Mouse (Mus musculus) midbrain, postnatal 0 days (tissue): ENCODE measurements around the gene Megf11. TPM values are rescaled to one million over a fixed set of nuclear protein-coding genes. Genes with fewer than 3 reads are reported as not detected.

Source experiments
- ATAC-seq: fragments of 200-750 bp; cut with Nextera tagmentation; 2 replicates; pipeline ENCODE4 v1.8.0; 2017; ENCODE audit warnings: moderate number of reproducible peaks, mild to moderate bottlenecking, moderate TSS enrichment, moderate library complexity; ENCODE audit not compliant: low FRiP score
- DNase-seq: peaks from one replicate; pipeline ENCODE4 v3.0.0-alpha.2; 2015; ENCODE audit warnings: low spot score
- H3K27ac ChIP-seq: fragments of 300-500 bp; sonication (generic); 2 replicates; pipeline ENCODE4 v1.5.1; 2014; ENCODE audit warnings: low read depth, mild to moderate bottlenecking, low read length, mixed read lengths
- H3K27me3 ChIP-seq: fragments of 300-500 bp; sonication (generic); 2 replicates; pipeline ENCODE4 v1.6.1; 2014; ENCODE audit warnings: low read length, control low read depth, mixed read lengths; ENCODE audit not compliant: insufficient read depth
- H3K36me3 ChIP-seq: fragments of 300-500 bp; sonication (generic); 2 replicates; pipeline ENCODE4 v1.6.1; 2014; ENCODE audit warnings: low read length, control low read depth, mixed read lengths; ENCODE audit not compliant: insufficient read depth
- H3K4me1 ChIP-seq: fragments of 300-500 bp; sonication (generic); 2 replicates; pipeline ENCODE4 v1.6.1; 2014; ENCODE audit warnings: mild to moderate bottlenecking, control low read depth, antibody characterized with exemption, low read length, mixed read lengths; ENCODE audit not compliant: insufficient read depth
- H3K4me2 ChIP-seq: fragments of 300-500 bp; sonication (generic); 2 replicates; pipeline ENCODE4 v1.6.1; 2014; ENCODE audit warnings: low read depth, mild to moderate bottlenecking, low read length, mixed read lengths; ENCODE audit not compliant: poor library complexity, severe bottlenecking
- H3K4me3 ChIP-seq: fragments of 300-500 bp; sonication (generic); 2 replicates; pipeline ENCODE4 v1.5.1; 2014; ENCODE audit warnings: low read depth, mild to moderate bottlenecking, low read length, moderate library complexity
- H3K9ac ChIP-seq: fragments of 300-500 bp; sonication (generic); replicated peaks from 2 replicates; pipeline ENCODE4 v1.6.1; 2014; ENCODE audit warnings: mild to moderate bottlenecking, low read length, moderate library complexity, mixed read lengths; ENCODE audit not compliant: poor library complexity, severe bottlenecking
- H3K9me3 ChIP-seq: fragments of 300-500 bp; sonication (generic); 2 replicates; pipeline ENCODE4 v1.6.1; 2016; ENCODE audit warnings: low read length, control low read depth
- CTCF ChIP-seq: IDR thresholded peaks from 2 replicates; pipeline ENCODE4 v1.5.1; 2016; ENCODE audit warnings: antibody characterized with exemption, mild to moderate bottlenecking
- whole genome bisulfite sequencing: fragments of 180-500 bp; shearing (Covaris S2); extraction: QIAGEN DNeasy Blood & Tissue Kit; methylation state at CpG from one replicate; pipeline ENCODE4 v1.1.7; 2014; 5-methylcytosine and 5-hydroxymethylcytosine counted together
- microRNA-seq: library from miRNA; unstranded; fragments of <30 nt; microRNA quantifications from one replicate; pipeline ENCODE4, GENCODE M21; 2016; ENCODE audit warnings: borderline number of aligned reads
- polyA plus RNA-seq: library from polyadenylated mRNA; unstranded; fragments of >200 nt; fragmentation: Nextera tagmentation; extraction: Ambion mirVana; gene quantifications from 2 replicates; pipeline ENCODE4 v1.2.1, GENCODE M21; 2015
- total RNA-seq: library from RNA; depleted of rRNA; stranded (reverse); fragments of >200 nt; gene quantifications from 2 replicates; pipeline ENCODE4 v1.2.3, GENCODE M21; 2014; rRNA removed

Megf11 gene
- total and polyA plus RNA-seq, 2 experiments from 2014 or later: 17.7 to 41.8 TPM

DNA sequence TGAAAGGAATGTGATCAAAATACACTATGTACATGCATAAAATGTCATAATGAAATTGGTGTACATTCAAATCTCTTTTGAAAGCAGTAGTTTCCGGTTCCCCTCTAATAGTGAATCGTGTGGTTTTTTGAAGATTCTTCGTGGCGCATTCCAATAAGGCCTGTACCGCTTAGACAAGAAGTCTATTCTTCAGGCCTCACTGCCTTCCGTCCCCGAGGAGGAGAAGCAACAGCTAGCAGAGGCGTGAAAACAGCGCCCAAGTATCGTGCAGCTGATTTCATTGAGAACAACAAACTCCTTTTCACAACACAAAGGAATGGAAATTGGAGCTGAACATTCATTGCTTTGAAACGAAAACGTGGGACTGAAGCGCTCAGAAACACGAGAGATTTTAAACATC is 372.6 kb downstream of the Megf11 start:
- Histone ChIP-seq H3K27me3 (no peaks in the 10 kb centered on the region), H3K36me3 (no peaks in the 10 kb centered on the region), H3K4me2 (no peak overlapping the region), H3K4me3 (no peak overlapping the region), H3K4me1 (no peaks in the 10 kb centered on the region), H3K9me3 (no peaks in the 10 kb centered on the region), H3K27ac (peak overlapping the region; percentile 55), H3K9ac (no peak overlapping the region)
- ATAC-seq: no peak
- 48% methylated on average over 14 of the region's 14 CpGs for WGBS
- TF ChIP-seq CTCF: no peak
- DNase-seq: peak; percentile 36

Small RNA genes lying within 50 kb of the gene (microRNA-seq; reads per million reads assigned to microRNA genes)
- gene Gm47308: not detected

Other genes starting within 250 kb of the Megf11 start
- gene Zwilch, start 212.5 kb upstream of the Megf11 start, total RNA-seq: 7.7 and 12.0 TPM in 2 replicates
- 2.0 and 2.5 TPM in 2 replicates for gene Zwilch, start 212.5 kb upstream of the Megf11 start, polyA plus RNA-seq
- 541 and 706 TPM in 2 replicates for gene Rpl4, start 212.3 kb upstream of the Megf11 start, total RNA-seq
- gene Rpl4, start 212.3 kb upstream of the Megf11 start, polyA plus RNA-seq: 597 and 607 TPM in 2 replicates
- 6.3 and 7.0 TPM in 2 replicates for gene Snapc5, start 206.4 kb upstream of the Megf11 start, total RNA-seq
- 24.4 and 25.9 TPM in 2 replicates for gene Snapc5, start 206.4 kb upstream of the Megf11 start, polyA plus RNA-seq
- 0.61 and 0.66 TPM in 2 replicates for gene Uchl4, start 150.4 kb upstream of the Megf11 start, total RNA-seq
- 1.2 and 2.4 TPM in 2 replicates for gene Uchl4, start 150.4 kb upstream of the Megf11 start, polyA plus RNA-seq
- gene Map2k1, start 132.0 kb upstream of the Megf11 start, total RNA-seq: 86.9 and 87.4 TPM in 2 replicates
- 70.6 and 74.6 TPM in 2 replicates for gene Map2k1, start 132.0 kb upstream of the Megf11 start, polyA plus RNA-seq
- 47.4 and 58.1 TPM in 2 replicates for gene Tipin, start 104.0 kb upstream of the Megf11 start, total RNA-seq
- 71.1 and 73.2 TPM in 2 replicates for gene Tipin, start 104.0 kb upstream of the Megf11 start, polyA plus RNA-seq
- gene Dis3l, start 44.3 kb upstream of the Megf11 start, total RNA-seq: 18.5 and 22.5 TPM in 2 replicates
- gene Dis3l, start 44.3 kb upstream of the Megf11 start, polyA plus RNA-seq: 18.1 and 19.6 TPM in 2 replicates